Mouse (Mus musculus): ENCODE measurements at regions not wholly inside any gene's neighbourhood (a gene's known extent, or its start where the extent isn't known, plus 50 kb on each side); places are given as distances from the start of the nearest gene placed in this dataset.
A peak's percentile ranks its signal among the peaks of the same experiment; 100 is the strongest.

GRCm38 (mm10) chr2:83396307-83396706, 247.9 kb upstream of the Zc3h15 start:
- Histone ChIP-seq H3K4me2 (ENCODE audit: low read depth) (no peak overlapping the region), H3K27me3 (ENCODE audit: control insufficient read depth, insufficient read depth, low read length) (no peaks in the 10 kb centered on the region), H3K36me3 (ENCODE audit: control insufficient read depth, insufficient read depth, low read length) (no peaks in the 10 kb centered on the region), H3K4me1 (ENCODE audit: control insufficient read depth, insufficient read depth, low read length) (no peaks in the 10 kb centered on the region), H3K27ac (ENCODE audit: low read depth, low read length) (no peak overlapping the region), H3K4me3 (ENCODE audit: low read depth, low read length) (no peak overlapping the region), H3K9me3 (ENCODE audit: control insufficient read depth, low read length) (no peaks in the 10 kb centered on the region), H3K9ac (ENCODE audit: low read length) (no peak overlapping the region)
- DNase-seq (ENCODE audit: low spot score) (no peak), ATAC-seq (ENCODE audit: insufficient read depth, low FRiP score, low TSS enrichment) (peak; percentile 30)
- 59% methylated on average over 1 of the region's 1 CpGs for whole genome bisulfite sequencing

- WGBS: 39% methylated on average over 2 of the region's 2 CpGs
Measured at GRCm38 (mm10) chr2:83396820-83397609, 247.2 kb upstream of the Zc3h15 start.

GRCm38 (mm10) chr2:83442739-83443138, 201.5 kb upstream of the Zc3h15 start:
- DNase-seq (ENCODE audit: low spot score) (no peak), ATAC-seq (ENCODE audit: insufficient read depth, low FRiP score, low TSS enrichment) (no peak)
- 84% methylated on average over 5 of the region's 5 CpGs for WGBS
- Histone ChIP-seq H3K4me2 (ENCODE audit: low read depth) (no peak overlapping the region), H3K27ac (ENCODE audit: low read depth, low read length) (no peak overlapping the region), H3K36me3 (ENCODE audit: control insufficient read depth, insufficient read depth, low read length) (no peaks in the 10 kb centered on the region), H3K4me1 (ENCODE audit: control insufficient read depth, insufficient read depth, low read length) (no peaks in the 10 kb centered on the region), H3K4me3 (ENCODE audit: low read depth, low read length) (no peak overlapping the region), H3K9me3 (ENCODE audit: control insufficient read depth, low read length) (no peaks in the 10 kb centered on the region), H3K27me3 (ENCODE audit: control insufficient read depth, insufficient read depth, low read length) (no peaks in the 10 kb centered on the region), H3K9ac (ENCODE audit: low read length) (no peak overlapping the region)

More at GRCm38 (mm10) chr2:83396820-83397609, 247.2 kb upstream of the Zc3h15 start:
- no peaks in the 10 kb centered on the region for H3K9me3 ChIP-seq (ENCODE audit: control insufficient read depth, low read length)
- no peaks in the 10 kb centered on the region for H3K36me3 ChIP-seq (ENCODE audit: control insufficient read depth, insufficient read depth, low read length)
- no peak overlapping the region for H3K9ac ChIP-seq (ENCODE audit: low read length)
- H3K4me1 ChIP-seq (ENCODE audit: control insufficient read depth, insufficient read depth, low read length): no peaks in the 10 kb centered on the region
- ATAC-seq (ENCODE audit: insufficient read depth, low FRiP score, low TSS enrichment) (peak; percentile 70), DNase-seq (ENCODE audit: low spot score) (peak; percentile 12)
- H3K27me3 ChIP-seq (ENCODE audit: control insufficient read depth, insufficient read depth, low read length): no peaks in the 10 kb centered on the region
- H3K4me2 ChIP-seq (ENCODE audit: low read depth): no peak overlapping the region
- H3K4me3 ChIP-seq (ENCODE audit: low read depth, low read length): no peak overlapping the region
- H3K27ac ChIP-seq (ENCODE audit: low read depth, low read length): no peak overlapping the region

GRCm38 (mm10) chr2:83451378-83451777, 192.9 kb upstream of the Zc3h15 start:
- Histone ChIP-seq H3K4me1 (ENCODE audit: control insufficient read depth, insufficient read depth, low read length) (no peaks in the 10 kb centered on the region), H3K36me3 (ENCODE audit: control insufficient read depth, insufficient read depth, low read length) (no peaks in the 10 kb centered on the region), H3K4me2 (ENCODE audit: low read depth) (no peak overlapping the region), H3K9ac (ENCODE audit: low read length) (no peak overlapping the region), H3K27ac (ENCODE audit: low read depth, low read length) (no peak overlapping the region), H3K9me3 (ENCODE audit: control insufficient read depth, low read length) (no peaks in the 10 kb centered on the region), H3K4me3 (ENCODE audit: low read depth, low read length) (no peak overlapping the region), H3K27me3 (ENCODE audit: control insufficient read depth, insufficient read depth, low read length) (no peaks in the 10 kb centered on the region)
- DNase-seq (ENCODE audit: low spot score) (no peak), ATAC-seq (ENCODE audit: insufficient read depth, low FRiP score, low TSS enrichment) (peak; percentile 53; the same call in 1 of the 2 replicates)
- 81% methylated on average over 4 of the region's 4 CpGs for WGBS
